Mouse (Mus musculus) heart, adult 2 months (tissue): Measurements from ENCODE around the gene Snx11. TPM values are rescaled to one million over a fixed set of nuclear protein-coding genes. Genes with fewer than 3 reads are reported as not detected.
A peak's percentile ranks its signal among the peaks of the same experiment; 100 is the strongest.

Source experiments
- DNase-seq, 2 experiments: peaks; one replicate each; pipeline ENCODE4 v3.0.0; 2021
- H3K27ac ChIP-seq: fragments of 200-600 bp; 2 replicates; pipeline ENCODE4 v1.8.1; 2022
- H3K27me3 ChIP-seq: fragments of 200-500 bp; 2 replicates; pipeline ENCODE4 v1.6.1; 2012; ENCODE audit warnings: mild to moderate bottlenecking, low read length, inconsistent platforms, mixed read lengths; ENCODE audit not compliant: control insufficient read depth, insufficient read depth
- H3K36me3 ChIP-seq: fragments of 200-500 bp; 2 replicates; pipeline ENCODE4 v1.6.1; 2012; ENCODE audit warnings: low read length, inconsistent platforms; ENCODE audit not compliant: control insufficient read depth, insufficient read depth
- H3K4me1 ChIP-seq: fragments of 200-500 bp; 2 replicates; pipeline ENCODE4 v1.6.1; 2011; ENCODE audit warnings: low read length; ENCODE audit not compliant: control insufficient read depth, insufficient read depth
- H3K4me3 ChIP-seq: fragments of 200-600 bp; 2 replicates; pipeline ENCODE4 v1.8.1; 2022
- H3K79me2 ChIP-seq: fragments of 200-500 bp; replicated peaks from 2 replicates; pipeline ENCODE4 v1.6.1; 2012; ENCODE audit warnings: mild to moderate bottlenecking, inconsistent platforms, low read length, moderate library complexity, mixed read lengths; ENCODE audit not compliant: control insufficient read depth, insufficient read depth
- H3K9ac ChIP-seq: fragments of 200-500 bp; 2 replicates; pipeline ENCODE4 v1.6.1; 2012; ENCODE audit warnings: low read depth, mild to moderate bottlenecking, control low read depth, inconsistent platforms, low read length, mixed read lengths
- CTCF ChIP-seq: fragments of 200-600 bp; IDR thresholded peaks from 2 replicates; pipeline ENCODE4 v1.8.1; 2022; ENCODE audit warnings: antibody characterized with exemption, mild to moderate bottlenecking, moderate library complexity
- EP300 ChIP-seq: fragments of 200-500 bp; IDR thresholded peaks from 2 replicates; pipeline ENCODE4 v1.6.1; 2011; ENCODE audit warnings: low read depth, low read length, control low read depth; ENCODE audit not compliant: insufficient read depth
- POLR2A ChIP-seq: fragments of 200-500 bp; IDR thresholded peaks from 2 replicates; pipeline ENCODE4 v1.6.1; 2011; ENCODE audit warnings: mild to moderate bottlenecking, low read depth, low read length, control low read depth; ENCODE audit not compliant: insufficient read depth
- WGBS: fragments of 180-500 bp; shearing (Covaris S2); methylation state at CpG from one replicate; pipeline ENCODE4 v1.1.7; 2018; 5-methylcytosine and 5-hydroxymethylcytosine counted together
- intact Hi-C: fragments of 180-260 bp; cut with DNase I; formaldehyde crosslinking; loops from one replicate; pipeline ENCODE4 v1.15.1; 2025
- polyA plus RNA-seq: library from polyadenylated mRNA; depleted of rRNA; stranded (reverse); fragments of >200 nt; gene quantifications from 2 replicates; pipeline ENCODE4 v1.2.3, GENCODE M21; 2012
- total RNA-seq, 2 experiments: library from RNA; stranded (reverse); gene quantifications; 2 replicates each; pipeline ENCODE4 v1.2.3; 2021

The Snx11 gene
- total and polyA plus RNA-seq, 3 experiments, result 11.1 to 12.5 (median 11.6) TPM

DNA sequence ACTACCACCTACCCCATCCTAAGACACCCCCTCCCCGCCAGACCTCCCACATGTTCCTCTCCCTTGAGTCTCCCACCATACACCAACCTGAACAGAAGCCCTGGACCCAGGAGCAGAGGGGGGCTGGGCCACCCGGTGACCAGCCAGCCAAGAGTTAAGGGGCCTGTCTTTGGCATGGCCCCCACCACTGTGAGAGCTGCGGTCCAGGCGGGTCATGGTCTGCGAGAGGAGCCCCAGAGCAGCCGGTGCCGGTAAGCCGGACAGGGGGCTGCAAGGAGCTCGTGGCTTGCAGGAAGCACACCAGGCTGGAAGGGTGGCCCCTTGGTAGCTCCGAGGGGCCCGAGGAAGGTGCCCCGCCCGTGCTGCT is 46.1 kb upstream of the Snx11 start:
- Histone ChIP-seq H3K27me3 (no peaks in the 10 kb centered on the region), H3K27ac (peak overlapping the region; percentile 49), H3K36me3 (peaks cover 7% of the 10 kb centered on the region), H3K79me2 (peaks cover 13% of the 10 kb centered on the region), H3K4me3 (peak overlapping the region; percentile 83), H3K9ac (peak overlapping the region; percentile 54), H3K4me1 (peaks cover 23% of the 10 kb centered on the region)
- TF ChIP-seq POLR2A (no peak), CTCF (no peak), EP300 (no peak)
- 13% methylated on average over 13 of the region's 13 CpGs for WGBS
- DNase-seq, result peak in 1 of 2 experiments; percentile 27
- intact Hi-C loops, result loop anchor here (2.0 kb wide), 1 partner anchor 35 kb away; the partner anchor contains the start of gene Cbx1

DNA sequence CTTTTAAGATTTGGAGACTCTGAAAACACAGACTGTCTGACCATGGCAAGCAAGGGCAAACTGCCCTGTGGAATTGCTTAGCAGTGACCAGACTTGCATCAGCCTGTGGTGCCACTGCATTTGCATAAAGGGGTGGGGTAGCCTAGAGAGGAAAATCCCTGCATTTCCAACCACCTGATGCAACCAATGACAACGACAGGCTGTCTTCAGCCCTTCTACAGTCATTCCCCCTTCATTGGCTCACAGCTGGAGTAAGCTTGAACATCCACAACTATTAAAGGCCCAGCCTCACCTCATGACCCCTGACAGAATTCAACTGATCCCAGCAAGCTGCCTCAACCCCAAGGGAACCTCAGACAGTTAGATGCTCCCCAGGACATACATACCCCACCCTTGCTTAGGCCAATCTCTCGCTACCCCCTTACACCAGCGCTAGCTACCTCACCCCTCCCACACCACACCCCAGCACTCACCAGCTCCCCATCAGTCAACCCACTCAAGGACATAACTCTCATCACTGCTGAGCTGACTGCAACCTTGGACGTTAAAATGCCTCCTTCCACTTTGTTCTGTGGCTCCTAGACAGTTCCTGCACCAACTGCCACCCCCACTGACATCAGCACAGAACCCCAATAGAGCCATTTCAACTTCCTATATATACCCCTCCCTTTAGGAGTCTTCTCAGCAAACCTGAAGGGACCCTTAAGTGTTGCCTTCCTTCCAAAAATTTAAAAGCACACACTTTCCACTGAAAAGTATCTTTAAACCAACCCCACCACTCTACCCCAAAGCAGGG is 45.5 kb upstream of the Snx11 start:
- no peak overlapping the region; the same call in 1 of the 2 replicates for H3K4me3 ChIP-seq
- no peak overlapping the region for H3K27ac ChIP-seq
- WGBS, result 24% methylated on average over 4 of the region's 4 CpGs
- DNase-seq, result peak in 1 of 2 experiments; percentile 20
- peaks cover 23% of the 10 kb centered on the region for H3K4me1 ChIP-seq
- peaks cover 7% of the 10 kb centered on the region for H3K36me3 ChIP-seq
- intact Hi-C loops, result loop anchor here (2.0 kb wide), 1 partner anchor 34 kb away; the partner anchor contains the start of gene Cbx1
- H3K79me2 ChIP-seq, result peaks cover 13% of the 10 kb centered on the region
- TF ChIP-seq EP300 (no peak), CTCF (no peak)
- no peaks in the 10 kb centered on the region for H3K27me3 ChIP-seq
- H3K9ac ChIP-seq, result peak overlapping the region; percentile 54; the same call in 1 of the 2 replicates

DNA sequence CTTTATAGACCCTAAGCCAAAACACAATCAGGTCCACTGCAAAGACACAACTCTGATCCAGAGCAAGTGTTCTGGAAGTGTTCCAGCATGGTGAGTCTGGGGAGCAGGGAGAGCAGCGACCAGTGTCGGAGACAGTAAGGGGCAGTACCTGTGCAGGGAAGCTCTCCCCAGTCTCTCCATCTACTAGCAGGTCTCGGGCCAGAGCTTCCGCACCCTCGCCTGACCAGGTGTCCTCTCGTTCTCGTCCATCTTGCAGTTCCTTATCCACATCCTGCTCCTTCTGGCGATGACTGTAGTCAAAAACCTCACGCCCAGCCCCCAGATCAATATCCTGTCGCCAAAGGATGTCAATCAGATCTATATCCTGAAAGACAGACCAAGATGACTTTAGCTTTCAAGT is 44.6 kb upstream of the Snx11 start:
- intact Hi-C loops, result loop anchor here (2.0 kb wide), 1 partner anchor 33 kb away; the partner anchor contains the start of gene Cbx1
- Histone ChIP-seq H3K79me2 (peaks cover 10% of the 10 kb centered on the region), H3K9ac (no peak overlapping the region), H3K27me3 (no peaks in the 10 kb centered on the region), H3K4me1 (peaks cover 20% of the 10 kb centered on the region), H3K27ac (no peak overlapping the region), H3K4me3 (no peak overlapping the region), H3K36me3 (peaks cover 3% of the 10 kb centered on the region)
- TF ChIP-seq POLR2A (no peak), EP300 (no peak), CTCF (no peak)
- 72% methylated on average over 10 of the region's 10 CpGs for WGBS
- DNase-seq, result no peak

DNA sequence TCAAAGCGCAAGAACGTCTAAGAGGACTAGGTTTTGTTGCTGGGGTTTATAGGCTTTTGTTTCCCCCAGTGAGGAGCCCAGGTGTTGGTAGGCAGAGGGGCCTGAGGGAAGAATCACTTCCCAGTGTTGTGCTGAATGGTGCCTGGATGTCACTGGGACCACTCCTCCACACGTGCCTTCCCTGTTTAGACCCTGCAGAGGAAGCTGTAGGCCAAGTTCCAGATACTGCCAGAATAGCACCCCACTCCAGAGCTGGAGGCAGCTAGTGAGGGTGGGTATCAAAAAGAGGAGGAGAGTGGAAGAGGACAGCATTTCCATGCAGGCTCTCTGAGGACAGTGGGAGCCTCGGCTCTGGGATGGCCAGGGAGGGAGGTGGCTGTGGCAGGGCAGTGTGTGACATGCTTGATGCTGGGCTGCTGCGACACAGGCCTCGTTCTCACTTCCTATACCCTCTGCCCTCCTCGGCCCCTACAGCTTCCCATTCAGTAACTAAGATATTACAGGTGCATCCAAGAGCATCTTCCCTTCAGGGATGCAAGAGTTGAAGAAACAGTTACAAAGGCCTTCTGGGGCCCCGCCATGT is 40.9 kb upstream of the Snx11 start:
- Histone ChIP-seq H3K79me2 (no peaks in the 10 kb centered on the region; the same call in none of the 2 replicates), H3K9ac (no peak overlapping the region), H3K4me3 (no peak overlapping the region), H3K27ac (no peak overlapping the region), H3K27me3 (no peaks in the 10 kb centered on the region), H3K4me1 (peaks cover 6% of the 10 kb centered on the region), H3K36me3 (peaks cover 9% of the 10 kb centered on the region)
- TF ChIP-seq CTCF, result no peak
- TF ChIP-seq POLR2A, result no peak
- no peak for TF ChIP-seq EP300
- 69% methylated on average over 8 of the region's 8 CpGs for whole genome bisulfite sequencing
- intact Hi-C loops, result no loop called here
- DNase-seq, result no peak

DNA sequence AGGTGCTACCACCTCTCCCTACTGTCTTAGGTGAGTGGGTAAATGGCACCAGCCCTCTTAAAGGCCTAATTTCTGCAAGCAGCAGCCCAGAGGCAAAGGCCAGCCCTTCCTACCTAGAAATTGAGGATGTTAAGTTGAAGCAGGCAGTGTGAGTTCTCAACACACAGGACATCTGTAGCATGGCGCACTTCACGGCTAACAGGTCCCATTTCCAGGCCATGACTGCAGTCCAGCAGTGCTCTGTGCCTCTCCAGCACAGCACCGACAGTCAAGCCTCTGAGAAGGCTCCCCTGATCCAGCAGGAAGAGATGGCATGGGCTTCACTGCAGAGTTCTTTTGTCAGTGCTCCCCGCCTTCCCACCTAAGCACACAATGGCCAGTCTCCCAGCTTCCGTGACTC is 39.6 kb upstream of the Snx11 start:
- H3K27me3 ChIP-seq, result no peaks in the 10 kb centered on the region
- no peak overlapping the region for H3K27ac ChIP-seq
- DNase-seq, result no peak
- 81% methylated on average over 5 of the region's 5 CpGs for WGBS
- H3K9ac ChIP-seq, result no peak overlapping the region
- intact Hi-C loops, result no loop called here
- TF ChIP-seq CTCF, result no peak
- TF ChIP-seq EP300, result no peak
- TF ChIP-seq POLR2A, result no peak
- H3K4me3 ChIP-seq, result no peak overlapping the region
- H3K36me3 ChIP-seq, result peaks cover 9% of the 10 kb centered on the region
- H3K4me1 ChIP-seq, result no peaks in the 10 kb centered on the region
- H3K79me2 ChIP-seq, result no peaks in the 10 kb centered on the region

DNA sequence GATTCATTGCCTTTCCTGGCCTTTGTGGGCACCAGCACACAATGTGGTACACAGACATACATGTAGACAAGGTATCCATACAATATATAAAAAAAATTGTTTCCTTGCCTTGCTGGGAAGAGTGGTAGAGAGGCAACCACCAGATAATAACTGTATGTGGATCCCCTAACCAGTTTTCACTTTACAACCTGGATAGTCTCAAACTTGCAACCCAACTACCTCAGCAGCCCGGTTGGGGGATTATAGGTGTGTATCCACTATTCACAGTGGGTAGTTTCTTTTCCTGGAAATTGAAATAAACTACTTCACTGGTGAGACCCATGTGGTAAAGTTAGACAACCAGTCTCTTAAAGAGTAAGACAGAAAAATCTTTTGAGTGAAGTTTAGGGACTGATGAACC is 39.1 kb upstream of the Snx11 start:
- peaks cover 9% of the 10 kb centered on the region for H3K36me3 ChIP-seq
- DNase-seq, result no peak
- 89% methylated on average over 1 of the region's 1 CpGs for WGBS
- H3K4me1 ChIP-seq, result no peaks in the 10 kb centered on the region
- no peaks in the 10 kb centered on the region for H3K27me3 ChIP-seq
- intact Hi-C loops, result no loop called here
- no peak overlapping the region for H3K27ac ChIP-seq
- H3K9ac ChIP-seq, result no peak overlapping the region
- H3K4me3 ChIP-seq, result no peak overlapping the region
- TF ChIP-seq CTCF (no peak), EP300 (no peak), POLR2A (no peak)
- H3K79me2 ChIP-seq, result no peaks in the 10 kb centered on the region
